Mouse (Mus musculus): ENCODE results near the gene Mob3b.

GRCm38 (mm10) chr4:34964906-34965305 is 192.4 kb downstream of the Mob3b start:
- TF ChIP-seq CTCF (IDR thresholded peaks at IDR 0.05; ENCODE audit: low read depth, low read length) = no peak
- TF ChIP-seq POLR2A (IDR thresholded peaks at IDR 0.05; ENCODE audit: extremely low read depth, insufficient read depth, low read length) = no peak

All from liver, adult 2 months (tissue).